ENCODE assay signal across 8 mouse cellular contexts in the genomic region with DNA sequence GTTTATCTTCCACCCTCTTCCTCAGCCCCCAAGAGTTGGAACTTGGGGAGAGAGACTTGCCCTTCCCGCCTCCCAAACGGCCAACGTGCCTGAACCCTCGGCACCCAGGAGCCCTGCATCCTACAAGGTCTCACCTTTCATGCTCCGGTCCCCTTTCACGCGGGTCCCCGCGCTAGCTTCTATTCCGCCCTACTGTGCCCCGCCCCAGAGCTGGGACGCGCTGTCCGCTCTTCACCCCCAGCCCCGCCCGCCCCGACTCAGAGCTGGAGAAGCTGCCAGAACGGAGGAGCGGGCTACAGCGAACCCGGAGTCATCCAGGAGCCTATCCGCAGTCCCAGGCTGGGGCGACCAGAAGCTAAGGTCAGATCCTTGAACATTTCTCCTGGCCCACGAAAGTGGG. TPM values are rescaled to one million over a fixed set of nuclear protein-coding genes. Genes with fewer than 3 reads are reported as not detected.
DNase-seq lines count a peak whose midpoint lies in the region; ATAC-seq lines count a peak whose summit lies in the region.

TSS of gene Duoxa1 (minus strand) at position 195 of the 400 bp plus-strand sequence.

- 0 out of 2 replicates have a peak, but pooled peaks have one; percentile 14 for ATAC-seq in heart, embryonic 15.5 days (replicated peaks; ENCODE audit: insufficient number of reproducible peaks, insufficient read depth, low FRiP score, low read depth)
- ATAC-seq in common myeloid progenitor, adult 5-6 weeks (replicated peaks; ENCODE audit: low read depth, poor library complexity, severe bottlenecking) = peak; percentile 43; the same call in 1 of the 2 replicates
- ATAC-seq in hindbrain, embryonic 14.5 days (ENCODE audit: low FRiP score) = no peak
- no peak; the same call in 1 of the 2 replicates for ATAC-seq in midbrain, embryonic 14.5 days (ENCODE audit: low FRiP score, low TSS enrichment)

- peak within 1 kb of the TSS; percentile 34 for H3K4me3 ChIP-seq in heart, embryonic 15.5 days
- peak within 1 kb of the TSS; percentile 19 for H3K4me3 ChIP-seq in hindbrain, embryonic 14.5 days (replicated peaks; ENCODE audit: low read length)
- H3K4me3 ChIP-seq in midbrain, embryonic 14.5 days (replicated peaks; ENCODE audit: low read depth, low read length) = 0 out of 2 replicates have a peak within 1 kb of the TSS, but pooled peaks have one; percentile 12

- H3K27ac ChIP-seq in heart, embryonic 15.5 days = no peak within 1 kb of the TSS
- no peak within 1 kb of the TSS for H3K27ac ChIP-seq in hindbrain, embryonic 14.5 days
- no peak within 1 kb of the TSS for H3K27ac ChIP-seq in midbrain, embryonic 14.5 days (replicated peaks; ENCODE audit: low read depth, low read length)

- H3K36me3 ChIP-seq in heart, embryonic 15.5 days = no peaks in the 10 kb centered on the region
- no peaks in the 10 kb centered on the region for H3K36me3 ChIP-seq in hindbrain, embryonic 14.5 days (replicated peaks; ENCODE audit: control insufficient read depth, insufficient read depth)
- H3K36me3 ChIP-seq in midbrain, embryonic 14.5 days (ENCODE audit: control insufficient read depth, insufficient read depth, low read length) = no peaks in the 10 kb centered on the region

- DNase-seq in heart, postnatal 4 days = no peak
- no peak for DNase-seq in hindbrain, embryonic 14.5 days (ENCODE audit: low spot score)
- no peak for DNase-seq in midbrain, embryonic 14.5 days
- no peak for DNase-seq in layer of hippocampus, adult 8-10 months (ENCODE audit: low spot score in 2 of 2)
- no peak for DNase-seq in thymus, adult 18-20 months
- no peak for DNase-seq in cerebellum, adult 8-10 months

- H3K27me3 ChIP-seq in heart, embryonic 15.5 days = peaks cover 96% of the 10 kb centered on the region
- H3K27me3 ChIP-seq in hindbrain, embryonic 14.5 days (ENCODE audit: control insufficient read depth, insufficient read depth, low read length) = peaks cover 32% of the 10 kb centered on the region
- H3K27me3 ChIP-seq in midbrain, embryonic 14.5 days (ENCODE audit: control insufficient read depth, insufficient read depth, low read length) = peaks cover 24% of the 10 kb centered on the region

- H3K4me1 ChIP-seq in heart, embryonic 15.5 days (replicated peaks) = peaks cover 12% of the 10 kb centered on the region
- H3K4me1 ChIP-seq in hindbrain, embryonic 14.5 days (replicated peaks; ENCODE audit: control insufficient read depth, insufficient read depth, low read length) = peaks cover 9% of the 10 kb centered on the region; the same call in 1 of the 2 replicates
- peaks cover 6% of the 10 kb centered on the region; the same call in 1 of the 2 replicates for H3K4me1 ChIP-seq in midbrain, embryonic 14.5 days (ENCODE audit: control insufficient read depth, insufficient read depth, low read length)

- H3K9me3 ChIP-seq in heart, embryonic 15.5 days (replicated peaks) = no peaks in the 10 kb centered on the region
- no peaks in the 10 kb centered on the region for H3K9me3 ChIP-seq in hindbrain, embryonic 14.5 days (ENCODE audit: control insufficient read depth, low read length)
- H3K9me3 ChIP-seq in midbrain, embryonic 14.5 days (ENCODE audit: control insufficient read depth, low read length) = no peaks in the 10 kb centered on the region

- 2% methylated on average over 24 of the region's 24 CpGs for WGBS in heart, embryonic 15.5 days
- WGBS in hindbrain, embryonic 14.5 days = 3% methylated on average over 24 of the region's 24 CpGs
- WGBS in midbrain, embryonic 14.5 days = 3% methylated on average over 24 of the region's 24 CpGs

- peak within 1 kb of the TSS; percentile 61 for H3K4me2 ChIP-seq in heart, embryonic 15.5 days
- H3K4me2 ChIP-seq in hindbrain, embryonic 14.5 days (replicated peaks) = peak within 1 kb of the TSS; percentile 39
- peak within 1 kb of the TSS; percentile 37 for H3K4me2 ChIP-seq in midbrain, embryonic 14.5 days (ENCODE audit: low read length)

- H3K9ac ChIP-seq in heart, embryonic 15.5 days = peak within 1 kb of the TSS; percentile 36; the same call in 1 of the 2 replicates
- H3K9ac ChIP-seq in hindbrain, embryonic 14.5 days = 0 out of 2 replicates have a peak within 1 kb of the TSS, but pooled peaks have one; percentile 8
- H3K9ac ChIP-seq in midbrain, embryonic 14.5 days (replicated peaks; ENCODE audit: low read length) = no peak within 1 kb of the TSS

RNA-seq across cellular contexts. Expression of gene Duoxa1, which starts in this region (rescaled TPM):
- polyA plus RNA-seq in heart, embryonic 15.5 days (2015; fragmentation: Nextera tagmentation; extraction: Ambion mirVana) = 1.2 TPM in 1 of 2 replicates, not detected in the other
- total RNA-seq in heart, postnatal 4 days (2021) = not detected
- total RNA-seq in common myeloid progenitor, adult 5-6 weeks (2017) = 0.18 TPM in 1 of 2 replicates, not detected in the other
- 0.16 and 0.31 TPM in 2 replicates for polyA plus RNA-seq in hindbrain, embryonic 14.5 days (2014; fragmentation: Nextera tagmentation; extraction: Ambion mirVana)
- 0.25 TPM in 1 of 2 replicates, not detected in the other for polyA plus RNA-seq in midbrain, embryonic 14.5 days (2014; fragmentation: Nextera tagmentation; extraction: Ambion mirVana)
- total RNA-seq in layer of hippocampus, adult 8-10 months (2022) = not detected

Comparison
In these comparisons a context has a peak if more than half of its experiments do, and no peak if none do; other contexts are left out.
1. Peak in ATAC-seq in common myeloid progenitor, adult 5-6 weeks; RNA of the gene not detected or under 1 TPM.